Comparison of ENCODE assay signal across 17 mouse cellular contexts in the genomic region with DNA sequence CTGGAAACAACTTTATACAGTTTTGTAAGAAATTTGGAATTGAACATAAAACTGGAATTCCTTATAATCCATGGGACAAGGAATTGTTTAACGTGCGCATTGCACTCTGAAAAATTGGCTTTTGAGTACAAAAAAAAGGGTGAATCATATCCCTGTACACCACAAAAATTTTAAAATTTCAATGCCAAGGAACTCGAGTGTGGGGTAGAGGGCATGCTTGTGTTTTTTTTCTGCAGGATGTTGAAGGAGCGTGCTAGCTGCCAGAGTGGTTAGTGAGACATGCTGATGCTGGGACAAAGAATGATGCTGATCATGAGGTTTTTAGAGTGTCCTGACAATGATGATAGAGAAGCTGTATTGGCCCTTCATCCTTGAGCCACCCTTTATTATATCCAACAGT. TPM values are rescaled to one million over a fixed set of nuclear protein-coding genes. Genes with fewer than 3 reads are reported as not detected.
"Had no signal": no experiment of that assay in that cellular context is flagged by ENCODE, and none has a peak within 500 bp of the region (broad histone marks: within the 10 kb centered on the region; RNA-seq: fewer than 3 reads in every experiment).

No protein-coding gene starts in this region.

- H3K27ac ChIP-seq: midbrain, embryonic 13.5 days; midbrain, embryonic 15.5 days; neural tube, embryonic 12.5 days had no signal

- H3K9me3 ChIP-seq: megakaryocyte, embryonic 14.5 days; midbrain, embryonic 13.5 days; midbrain, embryonic 15.5 days; neural tube, embryonic 12.5 days had no signal

- ATAC-seq: midbrain, embryonic 13.5 days; midbrain, embryonic 15.5 days had no signal

- H3K4me2 ChIP-seq: lung, embryonic 14.5 days; midbrain, embryonic 11.5 days; midbrain, embryonic 13.5 days; midbrain, embryonic 15.5 days; neural tube, embryonic 12.5 days had no signal

- H3K36me3 ChIP-seq: midbrain, embryonic 13.5 days; midbrain, embryonic 15.5 days; neural tube, embryonic 12.5 days had no signal

- H3K27me3 ChIP-seq: megakaryocyte, embryonic 14.5 days; midbrain, embryonic 13.5 days; midbrain, embryonic 15.5 days; neural tube, embryonic 12.5 days had no signal

- H3K9ac ChIP-seq: lung, embryonic 14.5 days; midbrain, embryonic 13.5 days; midbrain, embryonic 15.5 days; neural tube, embryonic 12.5 days had no signal

- H3K4me1 ChIP-seq: midbrain, embryonic 13.5 days; midbrain, embryonic 15.5 days; neural tube, embryonic 12.5 days had no signal

- DNase-seq: lung, adult 18-20 months; lung, embryonic 14.5 days; lung, postnatal 10 days; lung, postnatal 4 days; right cerebral cortex, postnatal 25 days; right cerebral cortex, postnatal 4 days; spleen, adult 18-20 months; thymus, adult 18-20 months; thymus, postnatal 14 days; thymus, postnatal 36 days had no signal

- H3K4me3 ChIP-seq: megakaryocyte, embryonic 14.5 days; midbrain, embryonic 13.5 days; midbrain, embryonic 15.5 days; neural tube, embryonic 12.5 days had no signal

RNA-seq across cellular contexts. Expression of gene Clca3a1, which starts 4.4 kb away (rescaled TPM):
- polyA plus RNA-seq: midbrain, embryonic 11.5 days had no signal

RNA-seq across cellular contexts. Expression of gene Clca3a2, which starts 54.1 kb away (rescaled TPM):
- polyA plus RNA-seq: liver, embryonic 16.5 days; lung, embryonic 14.5 days; midbrain, embryonic 11.5 days; midbrain, embryonic 13.5 days; midbrain, embryonic 15.5 days; neural tube, embryonic 12.5 days; neural tube, embryonic 14.5 days had no signal
